Mouse (Mus musculus) lung, postnatal 14 days (tissue): ENCODE results near the gene Atp6v1g3.
A peak's percentile ranks its signal among the peaks of the same experiment; 100 is the strongest.

ENCODE experiments used
- DNase-seq: peaks from one replicate; pipeline ENCODE4 v3.0.0; 2021

Atp6v1g3 gene

DNA sequence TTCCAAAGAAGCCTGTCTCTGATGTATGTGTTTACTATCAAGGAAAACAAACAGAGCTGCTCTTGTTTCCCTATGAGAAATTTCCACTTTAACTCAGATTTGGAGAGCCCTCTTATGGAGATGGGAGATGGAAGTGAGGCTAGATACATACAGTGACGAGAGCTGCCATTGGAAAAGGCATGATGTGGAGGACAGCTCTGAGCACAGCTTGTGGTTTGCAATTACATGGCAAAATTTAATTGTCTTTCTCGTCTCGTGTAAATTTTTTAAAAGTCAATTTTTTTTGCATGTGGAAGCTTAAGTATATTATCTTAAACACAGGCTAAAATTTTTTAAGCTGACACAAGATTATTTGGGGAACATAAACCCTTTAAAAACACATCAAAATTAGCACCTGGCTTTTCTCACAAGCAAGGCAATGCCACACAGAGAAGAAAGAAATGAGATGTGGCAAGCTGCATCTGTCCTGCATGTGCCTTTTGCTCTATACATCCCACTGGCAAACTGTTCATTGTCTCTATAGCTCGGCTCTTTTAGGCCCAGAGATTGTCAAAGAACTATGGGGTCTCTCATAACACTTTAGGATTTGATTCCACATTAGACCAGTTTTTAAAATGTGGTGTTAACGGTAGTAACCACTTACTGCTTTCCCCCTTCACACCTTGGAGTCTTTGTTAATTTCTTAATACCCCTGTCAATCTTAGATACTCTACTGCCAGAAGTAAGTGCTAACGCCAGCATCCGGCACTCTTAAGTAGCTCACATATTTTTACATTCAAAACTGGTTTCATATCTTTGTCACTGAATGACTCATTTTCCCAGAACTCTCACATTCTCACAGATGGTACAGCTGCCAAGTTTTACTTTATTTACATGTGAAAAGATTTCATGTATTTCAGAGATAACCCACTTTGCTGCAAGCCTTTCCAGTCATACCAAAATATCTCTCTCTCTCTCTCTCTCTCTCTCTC is 16.2 kb downstream of the Atp6v1g3 start:
- no peak for DNase-seq

DNA sequence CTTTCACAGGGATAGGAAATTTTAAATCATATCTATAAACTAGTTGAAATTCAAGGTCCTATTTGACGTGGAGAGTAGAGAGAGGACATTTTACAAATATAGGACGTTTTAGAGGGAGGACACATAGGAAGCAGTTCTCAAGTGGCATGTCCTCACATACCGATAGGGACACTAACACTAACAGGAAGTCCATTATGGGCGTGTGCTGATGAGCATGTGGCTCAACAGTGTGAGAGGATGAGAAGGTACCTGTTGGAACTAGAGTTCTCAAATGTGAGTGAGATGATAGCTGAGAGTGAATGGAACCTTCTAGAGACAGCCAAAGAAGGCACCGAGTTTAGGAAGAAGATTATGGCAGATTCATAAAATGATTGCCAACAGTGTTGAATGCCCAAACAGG is 17.9 kb downstream of the Atp6v1g3 start:
- DNase-seq = no peak

DNA sequence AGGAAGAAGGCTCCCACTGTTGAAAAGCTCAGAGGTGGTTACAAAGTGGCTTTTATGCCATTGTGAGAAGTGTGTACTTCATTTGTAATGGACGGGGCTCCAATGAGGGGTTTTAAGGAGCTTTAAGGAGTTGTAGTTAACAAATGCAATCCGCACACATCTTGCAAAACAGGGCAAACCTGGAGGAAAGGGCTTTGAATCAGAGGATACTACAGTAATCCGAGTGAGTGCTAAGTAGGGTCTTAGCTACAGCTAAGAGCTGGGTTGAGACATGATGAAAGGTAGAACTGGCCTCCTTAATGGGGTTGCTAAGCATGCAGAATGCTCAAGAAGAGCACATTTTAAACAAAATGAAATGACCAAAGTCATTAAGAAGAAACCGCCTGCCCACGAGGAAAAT is 20.9 kb downstream of the Atp6v1g3 start:
- DNase-seq = no peak

DNA sequence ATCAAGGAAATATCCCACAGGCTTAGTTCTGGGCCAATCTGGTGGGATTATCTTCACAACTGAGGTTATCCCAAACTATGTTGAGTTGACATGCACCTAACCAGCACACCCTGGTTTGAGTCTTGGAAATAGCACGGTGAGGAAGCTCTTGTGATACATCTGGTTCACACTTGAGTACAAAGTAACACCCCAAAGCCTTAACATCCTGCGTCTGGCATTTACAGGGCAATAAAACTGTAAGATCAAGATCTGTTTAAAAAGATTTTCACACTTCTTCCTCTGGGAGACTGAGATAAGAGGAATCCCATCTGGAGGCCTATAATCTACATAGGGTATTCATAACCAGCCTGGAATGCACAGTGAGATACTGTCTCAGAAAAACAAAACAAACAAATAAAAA is 24.6 kb downstream of the Atp6v1g3 start:
- DNase-seq = no peak

DNA sequence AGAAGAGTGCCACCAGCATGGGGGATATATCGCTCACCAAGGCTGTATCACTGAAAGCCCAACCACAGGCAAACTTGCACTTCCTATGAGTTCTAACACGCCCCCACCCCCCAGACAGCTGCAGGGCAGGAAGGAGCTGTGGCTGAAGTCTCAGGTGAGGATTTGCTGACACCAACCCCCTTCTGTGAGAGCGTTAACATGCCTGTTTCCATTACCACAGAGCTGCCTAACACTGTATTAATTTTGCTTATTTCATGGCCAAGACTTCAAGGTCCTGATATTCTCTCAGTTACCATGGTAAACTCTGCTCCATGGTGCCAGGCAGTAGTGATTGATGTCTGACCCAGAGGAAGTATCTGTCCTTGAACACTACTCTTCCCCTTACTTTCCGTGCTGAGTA is 26.0 kb downstream of the Atp6v1g3 start:
- DNase-seq = no peak

- no peak for DNase-seq
Observed at GRCm38 (mm10) chr1:138301920-138302319, 28.4 kb downstream of the Atp6v1g3 start.

DNA sequence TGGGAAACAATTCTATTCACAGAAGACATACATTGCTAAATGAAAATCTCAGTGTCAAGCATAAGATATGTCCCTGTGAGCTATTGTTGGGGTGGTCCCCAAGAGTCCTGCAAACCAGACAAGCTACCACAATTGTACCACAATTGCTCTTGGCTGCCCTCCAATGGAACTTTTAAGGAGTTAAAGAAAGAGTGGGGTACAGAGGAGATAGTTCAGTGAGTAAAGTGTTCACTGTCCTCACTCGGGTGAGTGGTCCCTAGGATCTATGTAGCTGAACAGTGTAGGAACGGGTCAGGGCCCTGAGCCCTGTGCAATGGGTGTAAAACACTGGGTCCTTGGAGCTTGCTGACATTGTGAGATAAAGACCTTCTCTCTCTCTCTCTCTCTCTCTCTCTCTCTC is 29.2 kb downstream of the Atp6v1g3 start:
- no peak for DNase-seq

DNA sequence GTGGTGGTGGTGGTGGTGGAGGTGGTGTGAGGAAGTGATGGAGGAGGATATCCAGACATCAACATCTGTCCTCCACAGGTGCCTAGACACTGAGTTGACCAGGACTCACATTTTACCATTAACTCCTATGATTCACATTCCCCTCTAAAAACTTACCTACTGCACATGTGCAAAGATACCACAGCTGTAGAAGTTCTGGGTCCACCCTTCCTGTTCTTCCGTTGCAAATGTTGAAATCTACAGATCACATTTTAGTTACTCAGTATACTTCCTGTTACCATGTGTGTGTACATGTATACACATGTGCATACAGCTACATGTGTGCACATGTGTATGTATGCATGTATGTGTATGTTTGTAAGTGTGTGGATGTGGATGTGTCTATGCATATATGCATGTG is 29.8 kb downstream of the Atp6v1g3 start:
- no peak for DNase-seq

- DNase-seq = no peak
Observed at GRCm38 (mm10) chr1:138304141-138304915, 30.8 kb downstream of the Atp6v1g3 start.

DNA sequence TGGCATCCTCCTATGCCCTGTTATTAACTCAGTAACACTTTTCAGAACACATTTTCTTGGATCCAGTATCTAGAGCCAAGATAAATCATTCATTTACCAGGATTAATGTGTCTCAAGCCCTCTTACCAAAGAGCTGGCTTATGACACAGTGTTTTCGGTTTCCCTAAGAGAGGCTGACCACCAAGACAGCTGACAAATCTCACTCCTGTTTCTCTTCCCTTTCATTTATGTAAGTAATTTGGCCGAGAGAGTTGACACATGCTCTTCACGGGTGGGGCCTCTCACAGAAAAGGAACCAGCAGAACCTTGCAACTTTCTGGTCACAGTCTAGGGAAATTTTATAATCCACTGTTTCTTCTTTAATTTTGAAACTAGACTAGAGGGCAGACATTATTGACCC is 49.1 kb downstream of the Atp6v1g3 start:
- no peak for DNase-seq

GRCm38 (mm10) chr1:138323076-138323630 is 49.6 kb downstream of the Atp6v1g3 start:
- DNase-seq = no peak

DNA sequence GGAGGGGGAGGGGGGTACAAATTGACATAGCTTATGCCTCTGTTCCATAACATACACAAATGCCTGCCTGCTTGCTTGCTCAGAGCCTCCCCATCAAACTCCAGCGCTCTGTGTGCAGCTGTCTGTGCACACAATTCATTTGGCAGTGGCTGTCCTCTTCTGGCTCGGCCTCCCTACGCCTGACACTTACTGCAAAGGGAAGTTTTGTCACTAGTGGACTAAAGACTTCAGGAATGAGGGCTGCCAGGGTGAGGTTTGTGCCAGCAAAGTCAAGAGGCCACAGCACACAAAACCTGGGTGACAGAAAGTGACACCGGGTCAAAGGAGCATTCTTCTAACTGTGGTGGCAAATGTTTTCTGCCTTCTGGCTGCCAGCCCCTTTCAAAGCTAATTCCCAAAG is 52.6 kb downstream of the Atp6v1g3 start:
- peak; percentile 15 for DNase-seq

DNA sequence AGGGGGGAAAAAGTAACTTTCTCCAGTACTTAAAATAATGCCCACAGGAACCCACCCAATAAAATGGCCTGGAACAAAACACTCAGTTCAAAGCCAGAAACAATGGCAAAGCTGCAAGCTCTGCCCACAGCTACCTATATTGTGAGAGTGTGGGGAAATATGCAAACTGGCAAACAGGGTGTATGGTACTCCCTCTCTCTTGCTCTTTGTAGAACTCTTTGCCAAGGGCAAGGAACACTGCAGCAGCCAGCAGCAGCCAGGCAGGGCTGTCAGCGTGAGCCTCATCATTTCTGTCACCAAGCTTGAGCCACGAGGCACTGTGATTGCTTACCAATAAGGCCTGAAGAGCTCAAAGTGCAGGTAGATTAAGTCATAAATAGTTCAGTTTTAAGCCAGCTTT is 53.0 kb downstream of the Atp6v1g3 start:
- no peak for DNase-seq

DNA sequence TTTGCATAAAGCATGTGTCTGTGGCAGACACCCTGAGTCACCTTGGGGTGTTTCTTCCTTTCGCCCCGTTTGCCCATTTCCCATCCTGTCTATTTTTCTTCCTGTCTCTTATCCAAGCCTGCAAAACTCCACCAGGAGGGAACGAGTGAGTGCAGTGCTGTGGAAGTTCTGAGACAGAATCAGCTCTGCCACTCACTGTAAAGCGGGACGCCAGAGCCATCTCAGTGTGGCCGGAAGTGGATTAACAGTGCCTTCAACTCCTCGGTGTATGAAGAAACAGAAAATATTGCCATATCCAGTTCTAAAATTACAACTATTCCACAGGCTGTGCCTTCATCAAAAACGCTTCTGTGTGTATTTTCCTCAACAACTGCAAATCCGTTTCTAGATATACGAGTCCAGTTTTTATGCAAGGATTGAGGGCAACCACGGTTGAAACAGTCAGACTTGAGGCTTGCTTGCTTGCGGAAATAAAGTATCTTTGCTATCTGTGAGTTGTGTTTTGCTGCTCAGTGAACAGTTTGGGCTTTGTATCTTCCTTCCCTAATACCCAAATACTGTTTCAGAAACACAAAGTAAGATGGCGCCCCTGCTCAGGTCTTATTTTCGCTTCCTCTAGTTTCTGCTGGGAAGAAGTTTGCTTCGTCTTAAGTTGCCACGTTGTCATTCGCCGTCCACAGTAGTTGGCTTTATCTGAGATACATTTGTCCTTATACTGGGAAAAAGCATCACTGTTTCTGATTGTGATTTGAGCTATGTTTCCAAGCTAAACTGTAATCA is 54.1 kb downstream of the Atp6v1g3 start:
- no peak for DNase-seq

- peak; percentile 28 for DNase-seq
Observed at GRCm38 (mm10) chr1:138328320-138328719, 54.8 kb downstream of the Atp6v1g3 start.

GRCm38 (mm10) chr1:138330556-138330955 is 57.0 kb downstream of the Atp6v1g3 start:
- no peak for DNase-seq

GRCm38 (mm10) chr1:138331596-138331995 is 58.1 kb downstream of the Atp6v1g3 start:
- no peak for DNase-seq

DNA sequence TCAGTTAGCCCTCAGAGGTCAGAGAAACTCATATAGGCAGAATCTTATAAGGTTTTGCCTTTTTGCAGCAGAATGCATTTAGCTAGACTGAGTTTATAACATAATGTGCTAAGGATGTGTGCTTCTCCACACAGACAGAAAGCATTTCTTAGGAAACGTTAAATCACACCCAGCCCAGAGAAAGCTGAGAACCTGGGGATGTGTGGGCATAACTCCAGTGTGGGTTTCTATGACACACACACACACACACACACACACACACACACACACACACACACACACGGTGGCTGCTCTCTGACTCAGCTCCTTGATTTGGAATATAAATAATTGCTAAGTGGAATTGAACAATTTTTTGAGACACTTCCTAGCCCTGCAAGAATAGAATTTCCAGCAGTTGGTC is 61.2 kb downstream of the Atp6v1g3 start:
- no peak for DNase-seq

- DNase-seq = no peak
Observed at GRCm38 (mm10) chr1:138337417-138337816, 63.9 kb downstream of the Atp6v1g3 start.
